ENCODE assay signal across 9 mouse cellular contexts in the genomic region with DNA sequence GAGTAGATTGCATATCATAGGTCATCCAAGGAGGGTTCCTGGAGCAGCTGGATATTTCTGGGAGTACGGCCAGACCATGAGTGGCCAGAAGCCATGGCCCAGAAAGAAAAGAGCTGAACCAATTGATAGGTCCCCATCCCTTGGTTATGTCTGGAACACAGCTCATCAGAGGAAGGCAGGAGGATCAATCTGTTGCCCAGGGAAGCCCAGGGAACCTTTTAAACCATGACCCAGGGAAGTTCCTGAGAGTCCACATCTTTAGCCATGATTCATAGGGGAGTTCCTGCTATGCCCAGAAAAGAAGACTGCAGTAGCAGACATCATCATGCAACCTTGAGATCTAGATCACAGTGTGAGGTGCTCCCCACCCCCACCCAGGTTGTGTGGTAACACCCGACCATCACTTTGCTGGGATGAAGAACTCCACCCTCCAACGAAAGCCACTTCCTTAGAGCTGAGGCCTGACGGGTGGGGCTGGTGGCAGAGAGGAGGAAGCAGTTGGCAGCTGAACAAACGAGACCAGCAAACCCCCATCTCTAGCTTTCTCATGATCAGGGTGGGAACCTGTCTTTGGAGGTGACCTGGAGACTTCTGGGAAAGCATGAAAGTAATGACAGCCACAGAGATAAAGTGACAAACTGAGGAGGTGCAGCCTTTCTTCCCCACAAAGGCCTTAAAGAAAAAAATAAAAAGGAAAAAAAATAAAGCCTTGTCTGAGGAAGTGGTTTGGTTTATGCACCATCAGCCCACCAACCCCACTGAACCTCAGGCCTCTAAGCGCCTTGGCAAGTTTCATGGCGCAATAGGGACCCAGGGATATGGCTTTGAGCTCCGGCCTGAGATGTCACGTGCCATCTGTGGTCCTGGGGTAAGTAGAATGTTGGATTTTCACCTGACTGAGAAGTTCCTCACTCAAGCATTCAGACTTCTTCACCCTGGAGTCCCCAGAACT. TPM values are rescaled to one million over a fixed set of nuclear protein-coding genes. Genes with fewer than 3 reads are reported as not detected.
DNase-seq lines count a peak whose midpoint lies in the region; ATAC-seq and TF ChIP-seq lines count a peak whose summit lies in the region.
"Had no signal": no experiment of that assay in that cellular context is flagged by ENCODE, and none has a peak within 500 bp of the region (broad histone marks: within the 10 kb centered on the region; RNA-seq: fewer than 3 reads in every experiment).

No protein-coding gene starts in this region.

- peak overlapping the region; percentile 11 to 44 (median 17) for H3K4me3 ChIP-seq in CH12.LX (replicated peaks in 1 of 3; ENCODE audit: low read depth in 2 of 3, low read length in 2 of 3, poor library complexity in 1 of 3)
- H3K4me3 ChIP-seq in bone marrow, adult 2 months (replicated peaks; ENCODE audit: control insufficient read depth, low read depth, low read length): no peak overlapping the region
- H3K4me3 ChIP-seq in forebrain, embryonic 12.5 days (replicated peaks): no peak overlapping the region
- H3K4me3 ChIP-seq: kidney, embryonic 15.5 days; midbrain, embryonic 10.5 days had no signal

- dilution Hi-C loops in CH12.LX (cut with MboI; ENCODE audit: extremely low pct_ligation_motif_present, extremely low pct_unique_long_range_greater_than_20kb, low sequenced_read_pairs): no loop called here

- TF ChIP-seq POLR2A in CH12.LX (IDR thresholded peaks at IDR 0.05; ENCODE audit: low read depth, low read length): peak; percentile 46
- no peak for TF ChIP-seq POLR2A in bone marrow, adult 2 months (IDR thresholded peaks at IDR 0.05; ENCODE audit: borderline replicate concordance, control insufficient read depth, low read depth, low read length)

- DNase-seq in CH12.LX (ENCODE audit: extremely low read depth): peak; percentile 87
- peak; percentile 52 for DNase-seq in lung, postnatal 10 days
- DNase-seq in spleen, postnatal 4 days (ENCODE audit: low spot score in 2 of 2): peak; percentile 58 to 70
- DNase-seq in cerebellum, postnatal 4 days (ENCODE audit: low spot score in 2 of 2): no peak
- no peak for DNase-seq in kidney, postnatal 25 days

- peaks cover 24 to 32% of the 10 kb centered on the region in 2 experiments for H3K4me1 ChIP-seq in CH12.LX (ENCODE audit: control insufficient read depth in 1 of 2, insufficient read depth in 2 of 2)
- peaks cover 9% of the 10 kb centered on the region; the same call in 1 of the 2 replicates for H3K4me1 ChIP-seq in bone marrow, adult 2 months (ENCODE audit: control insufficient read depth, insufficient read depth, low read length)
- H3K4me1 ChIP-seq in forebrain, embryonic 12.5 days: peaks cover 8% of the 10 kb centered on the region; the same call in 1 of the 2 replicates

- H3K36me3 ChIP-seq in CH12.LX (replicated peaks in 1 of 2; ENCODE audit: control insufficient read depth in 1 of 2, insufficient read depth in 1 of 2, low read length in 1 of 2): peaks cover 3 to 4% of the 10 kb centered on the region in 2 experiments
- no peaks in the 10 kb centered on the region for H3K36me3 ChIP-seq in forebrain, embryonic 12.5 days (replicated peaks)
- H3K36me3 ChIP-seq: kidney, embryonic 15.5 days; midbrain, embryonic 10.5 days had no signal

- ATAC-seq in forebrain, embryonic 12.5 days (ENCODE audit: low FRiP score): no peak

- 0 out of 2 replicates have a peak, but pooled peaks cover 7% of the 10 kb centered on the region for H3K79me2 ChIP-seq in CH12.LX (replicated peaks; ENCODE audit: control insufficient read depth, extremely low read depth, insufficient read depth, poor library complexity, severe bottlenecking)

- H3K4me2 ChIP-seq in CH12.LX (ENCODE audit: insufficient read depth, low read depth, poor library complexity, severe bottlenecking): peak overlapping the region; percentile 38
- no peak overlapping the region for H3K4me2 ChIP-seq in forebrain, embryonic 12.5 days
- H3K4me2 ChIP-seq: kidney, embryonic 15.5 days had no signal

- peak overlapping the region; percentile 61 for H3K9ac ChIP-seq in CH12.LX (ENCODE audit: insufficient read depth, low read depth)
- no peak overlapping the region for H3K9ac ChIP-seq in forebrain, embryonic 12.5 days
- H3K9ac ChIP-seq: kidney, embryonic 15.5 days had no signal

- peaks cover 52% of the 10 kb centered on the region for H3K9me3 ChIP-seq in CH12.LX (replicated peaks; ENCODE audit: low read length)
- no peaks in the 10 kb centered on the region for H3K9me3 ChIP-seq in forebrain, embryonic 12.5 days
- H3K9me3 ChIP-seq: kidney, embryonic 15.5 days; midbrain, embryonic 10.5 days had no signal

- TF ChIP-seq CTCF in CH12.LX (conservative IDR thresholded peaks at IDR 0.05 in 1 of 2, IDR thresholded peaks at IDR 0.05 in 1 of 2; ENCODE audit: low read depth in 2 of 2, low read length in 2 of 2): no peak
- TF ChIP-seq CTCF in bone marrow, adult 2 months (IDR thresholded peaks at IDR 0.05; ENCODE audit: control insufficient read depth, insufficient read depth, low read length): no peak

- H3K27ac ChIP-seq in CH12.LX (ENCODE audit: insufficient read depth, low read depth): peak overlapping the region; percentile 97
- peak overlapping the region; percentile 84 for H3K27ac ChIP-seq in bone marrow, adult 2 months (ENCODE audit: control insufficient read depth, insufficient read depth, low read depth, low read length, poor library complexity)
- H3K27ac ChIP-seq in forebrain, embryonic 12.5 days: no peak overlapping the region
- H3K27ac ChIP-seq: kidney, embryonic 15.5 days; midbrain, embryonic 10.5 days had no signal

- no peak for TF ChIP-seq RAD21 in CH12.LX (IDR thresholded peaks at IDR 0.05; ENCODE audit: low read depth, low read length)

- peak; percentile 56; the same call in 1 of the 2 replicates for TF ChIP-seq EP300 in CH12.LX (IDR thresholded peaks at IDR 0.05; ENCODE audit: low read length)

- in situ Hi-C loops in CH12.LX (cut with MboI; ENCODE audit: low pct_ligation_motif_present, low pct_unique_long_range_greater_than_20kb, low sequenced_read_pairs): loop anchor here (5.0 kb wide), 1 partner anchor 38 kb away; no protein-coding TSS in a partner anchor

- H3K27me3 ChIP-seq in CH12.LX (replicated peaks): no peaks in the 10 kb centered on the region
- no peaks in the 10 kb centered on the region for H3K27me3 ChIP-seq in forebrain, embryonic 12.5 days
- H3K27me3 ChIP-seq: kidney, embryonic 15.5 days had no signal

- WGBS in bone marrow, adult 2 months: 11% methylated on average over 9 of the region's 9 CpGs
- 88% methylated on average over 9 of the region's 9 CpGs for WGBS in forebrain, embryonic 12.5 days

TF ChIP-seq in CH12.LX, 34 proteins besides CTCF, POLR2A, EP300 and RAD21:
- peak; percentile 57; the same call in 1 of the 2 replicates for TF ChIP-seq CHD1 (IDR thresholded peaks at IDR 0.05; ENCODE audit: low read depth, low read length)
- TF ChIP-seq NELFE (IDR thresholded peaks at IDR 0.05; ENCODE audit: low read depth, low read length): peak; percentile 44; the same call in 1 of the 2 replicates
- peak; percentile 14; the same call in 1 of the 2 replicates for TF ChIP-seq USF2 (conservative IDR thresholded peaks at IDR 0.05; ENCODE audit: low read depth, low read length)
- peak; percentile 17; the same call in 1 of the 2 replicates for TF ChIP-seq USF1 (IDR thresholded peaks at IDR 0.05; ENCODE audit: low read depth, low read length)
- TF ChIP-seq KAT2A (IDR thresholded peaks at IDR 0.05; ENCODE audit: insufficient replicate concordance, low read length): no peak
- no peak for TF ChIP-seq ZC3H11A (IDR thresholded peaks at IDR 0.05; ENCODE audit: low read depth, low read length)
- TF ChIP-seq CHD2 (IDR thresholded peaks at IDR 0.05; ENCODE audit: low read length): peak; percentile 82
- 0 out of 2 replicates have a peak, but pooled peaks have one; percentile 41 for TF ChIP-seq TBP (conservative IDR thresholded peaks at IDR 0.05; ENCODE audit: low read depth, low read length)
- TF ChIP-seq BHLHE40 (IDR thresholded peaks at IDR 0.05; ENCODE audit: low read depth, low read length): peak; percentile 63
- no peak for TF ChIP-seq POLR2AphosphoS2 (IDR thresholded peaks at IDR 0.05; ENCODE audit: low read depth, low read length)
- peak; percentile 72 for TF ChIP-seq ELF1 (IDR thresholded peaks at IDR 0.05; ENCODE audit: low read depth, low read length)
- TF ChIP-seq RCOR1 (conservative IDR thresholded peaks at IDR 0.05; ENCODE audit: low read depth, low read length): peak; percentile 51; the same call in 1 of the 2 replicates
- TF ChIP-seq ETS1 (conservative IDR thresholded peaks at IDR 0.05; ENCODE audit: low read depth, low read length): peak; percentile 84
- peak; percentile 74 for TF ChIP-seq TCF12 (IDR thresholded peaks at IDR 0.05; ENCODE audit: low read depth, low read length)
- TF ChIP-seq MAZ (IDR thresholded peaks at IDR 0.05; ENCODE audit: low read depth, low read length): peak; percentile 81; the same call in 1 of the 2 replicates
- 0 out of 2 replicates have a peak, but pooled peaks have one; percentile 10 for TF ChIP-seq NRF1 (IDR thresholded peaks at IDR 0.05; ENCODE audit: low read depth, low read length)
- TF ChIP-seq JUN (IDR thresholded peaks at IDR 0.05; ENCODE audit: insufficient read depth, low read depth, low read length): no peak
TF ChIP-seq in CH12.LX: peak in this region for 13.

RNA-seq across cellular contexts. Expression of a gene that starts 47.2 kb away (rescaled TPM):
- total RNA-seq in CH12.LX (2012; rRNA removed): 32.2 and 33.9 TPM in 2 replicates
- 24.1 and 25.8 TPM in 2 replicates for total RNA-seq in CH12.LX (2014; rRNA removed)
- 30.8 and 31.6 TPM in 2 replicates for polyA plus RNA-seq in CH12.LX (2012; ENCODE audit: insufficient read length, low read depth)
- 3.0 and 4.5 TPM in 2 replicates for polyA plus RNA-seq in bone marrow, adult 2 months (2011; ENCODE audit: insufficient read depth, insufficient read length, low replicate concordance, missing spikeins)
- 34.7 and 35.2 TPM in 2 replicates for polyA plus RNA-seq in forebrain, embryonic 12.5 days (2016; fragmentation: Nextera tagmentation; extraction: Ambion mirVana)

Comparison
In these comparisons a context has a peak if more than half of its experiments do, and no peak if none do; other contexts are left out.
1. DNase-seq: peak in CH12.LX (single experiment), lung, postnatal 10 days (single experiment) and spleen, postnatal 4 days (2 of 2); none in cerebellum, postnatal 4 days (0 of 2) and kidney, postnatal 25 days (0 of 2).
2. H3K4me3 ChIP-seq: peak in CH12.LX (3 of 3); none in bone marrow, adult 2 months (single experiment) and forebrain, embryonic 12.5 days (single experiment).